Mouse (Mus musculus) adrenal gland, postnatal 4 days (tissue): ENCODE measurements around the gene Eif4e2. TPM values are rescaled to one million over a fixed set of nuclear protein-coding genes. Genes with fewer than 3 reads are reported as not detected.

Experiments used
- DNase-seq, 2 experiments: peaks; one replicate each; pipeline ENCODE4 v3.0.0; 2021 to 2022; ENCODE audit warnings: low spot score in 2 of 2, mixed read lengths in 2 of 2
- total RNA-seq, 2 experiments: library from RNA; stranded (reverse); gene quantifications; 2 replicates each; pipeline ENCODE4 v1.2.3; 2021

Gene Eif4e2
- total RNA-seq, 2 experiments from 2014 or later: 107 to 109 TPM

- DNase-seq: no peak
These were observed 41.5 kb downstream of the Eif4e2 start for GRCm38 (mm10) chr1:87255173-87255572.

GRCm38 (mm10) chr1:87257691-87258090 lies 44.0 kb downstream of the Eif4e2 start:
- peak in 1 of 2 experiments; percentile 15 for DNase-seq

- DNase-seq: peak in 1 of 2 experiments; percentile 16
These were observed 44.8 kb downstream of the Eif4e2 start for GRCm38 (mm10) chr1:87258484-87258883.

- DNase-seq: no peak
These were observed 45.6 kb downstream of the Eif4e2 start for GRCm38 (mm10) chr1:87259316-87259715.

GRCm38 (mm10) chr1:87263257-87263656 lies 49.5 kb downstream of the Eif4e2 start:
- no peak for DNase-seq

- no peak for DNase-seq
These were observed 50.1 kb downstream of the Eif4e2 start for GRCm38 (mm10) chr1:87263796-87264133.

GRCm38 (mm10) chr1:87264134-87265006 lies 50.7 kb downstream of the Eif4e2 start, which contains the start of gene Efhd1:
TSS of gene Efhd1 (plus strand) at chr1:87264363.
- peak; percentile 53 to 56 for DNase-seq

GRCm38 (mm10) chr1:87265200-87265599 lies 51.5 kb downstream of the Eif4e2 start:
- DNase-seq: no peak

GRCm38 (mm10) chr1:87266296-87267090 lies 52.8 kb downstream of the Eif4e2 start:
- DNase-seq: no peak

GRCm38 (mm10) chr1:87270204-87270603 lies 56.5 kb downstream of the Eif4e2 start:
- no peak for DNase-seq

GRCm38 (mm10) chr1:87270641-87271467 lies 57.1 kb downstream of the Eif4e2 start:
- no peak for DNase-seq

GRCm38 (mm10) chr1:87271596-87271995 lies 57.9 kb downstream of the Eif4e2 start:
- DNase-seq: no peak

- no peak for DNase-seq
These were observed 58.7 kb downstream of the Eif4e2 start for GRCm38 (mm10) chr1:87272462-87272861.

GRCm38 (mm10) chr1:87273514-87273942 lies 59.8 kb downstream of the Eif4e2 start:
- DNase-seq: peak in 1 of 2 experiments; percentile 65

GRCm38 (mm10) chr1:87274134-87274533 lies 60.4 kb downstream of the Eif4e2 start:
- DNase-seq: no peak

- DNase-seq: no peak
These were observed 61.4 kb downstream of the Eif4e2 start for GRCm38 (mm10) chr1:87275151-87275550.

GRCm38 (mm10) chr1:87276056-87276455 lies 62.3 kb downstream of the Eif4e2 start:
- no peak for DNase-seq

GRCm38 (mm10) chr1:87280281-87280680 lies 66.6 kb downstream of the Eif4e2 start:
- DNase-seq: no peak

GRCm38 (mm10) chr1:87281599-87282412 lies 68.1 kb downstream of the Eif4e2 start:
- DNase-seq: no peak

GRCm38 (mm10) chr1:87282413-87282788 lies 68.7 kb downstream of the Eif4e2 start:
- DNase-seq: no peak
